In the genomic region with DNA sequence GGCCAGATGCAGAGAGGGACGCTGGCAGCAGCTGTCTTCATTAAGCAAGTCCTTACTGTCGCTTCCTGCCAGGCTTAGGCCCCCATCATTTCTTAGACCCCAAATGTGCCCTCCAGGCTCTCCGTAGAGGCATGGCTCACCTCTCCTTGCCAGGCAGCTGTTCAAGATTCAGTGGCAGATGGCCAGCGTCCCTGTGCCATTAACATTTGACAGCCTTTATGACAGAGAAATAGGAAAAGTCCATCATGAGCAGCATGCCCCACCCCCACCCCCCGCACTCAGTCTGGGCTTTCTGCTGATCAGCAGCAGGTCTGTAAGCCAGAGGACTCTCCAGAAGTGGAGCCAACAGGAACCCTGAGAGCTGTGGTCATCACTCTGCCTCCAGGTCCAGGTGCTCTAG, we compare ENCODE assay signal across 13 mouse cellular contexts.
DNase-seq lines count a peak whose midpoint lies in the region; ATAC-seq and TF ChIP-seq lines count a peak whose summit lies in the region.
"Had no signal": no experiment of that assay in that cellular context is flagged by ENCODE, and none has a peak within 500 bp of the region (broad histone marks: within the 10 kb centered on the region; RNA-seq: fewer than 3 reads in every experiment).

No protein-coding gene starts in this region.

- no peak overlapping the region for H3K9ac ChIP-seq in forebrain, embryonic 16.5 days (replicated peaks; ENCODE audit: low read depth, low read length)
- H3K9ac ChIP-seq in midbrain, embryonic 12.5 days (replicated peaks): no peak overlapping the region
- H3K9ac ChIP-seq: heart, embryonic 12.5 days; liver, embryonic 15.5 days had no signal

- 56% methylated on average over 5 of the region's 5 CpGs for WGBS in forebrain, embryonic 16.5 days
- WGBS in midbrain, embryonic 12.5 days: 84% methylated on average over 5 of the region's 5 CpGs

- no peaks in the 10 kb centered on the region for H3K27me3 ChIP-seq in forebrain, embryonic 16.5 days (replicated peaks; ENCODE audit: control insufficient read depth, insufficient read depth, low read length)
- no peaks in the 10 kb centered on the region for H3K27me3 ChIP-seq in midbrain, embryonic 12.5 days
- H3K27me3 ChIP-seq: heart, embryonic 12.5 days; liver, embryonic 15.5 days had no signal

- H3K9me3 ChIP-seq in forebrain, embryonic 16.5 days (ENCODE audit: control insufficient read depth, low read length): no peaks in the 10 kb centered on the region
- no peaks in the 10 kb centered on the region for H3K9me3 ChIP-seq in midbrain, embryonic 12.5 days
- H3K9me3 ChIP-seq: heart, embryonic 12.5 days; liver, embryonic 15.5 days had no signal

- peaks cover 25% of the 10 kb centered on the region for H3K4me1 ChIP-seq in forebrain, embryonic 16.5 days (replicated peaks; ENCODE audit: control insufficient read depth, insufficient read depth, low read length)
- peaks cover 10% of the 10 kb centered on the region for H3K4me1 ChIP-seq in midbrain, embryonic 12.5 days
- H3K4me1 ChIP-seq: liver, embryonic 15.5 days had no signal

- TF ChIP-seq CTCF in layer of hippocampus, adult 2 months (conservative IDR thresholded peaks at IDR 0.05): no peak

- no peak overlapping the region for H3K4me3 ChIP-seq in layer of hippocampus, adult 2 months
- no peak overlapping the region for H3K4me3 ChIP-seq in forebrain, embryonic 16.5 days (replicated peaks; ENCODE audit: low read length)
- no peak overlapping the region for H3K4me3 ChIP-seq in midbrain, embryonic 12.5 days
- H3K4me3 ChIP-seq: heart, embryonic 12.5 days; liver, embryonic 15.5 days had no signal

- ATAC-seq in forebrain, embryonic 16.5 days: no peak
- ATAC-seq in midbrain, embryonic 12.5 days (ENCODE audit: low FRiP score, low read depth): no peak
- ATAC-seq: CD4-positive, CD25-positive, alpha-beta regulatory T cell, adult 4 months had no signal

- peak overlapping the region; percentile 64; the same call in 1 of the 2 replicates for H3K27ac ChIP-seq in layer of hippocampus, adult 2 months
- 0 out of 2 replicates have a peak overlapping the region, but pooled peaks have one; percentile 32 for H3K27ac ChIP-seq in forebrain, embryonic 16.5 days (ENCODE audit: low read length)
- peak overlapping the region; percentile 54; the same call in 1 of the 2 replicates for H3K27ac ChIP-seq in midbrain, embryonic 12.5 days (replicated peaks)
- H3K27ac ChIP-seq: liver, embryonic 15.5 days had no signal

- H3K36me3 ChIP-seq in forebrain, embryonic 16.5 days (ENCODE audit: control insufficient read depth, insufficient read depth): no peaks in the 10 kb centered on the region
- H3K36me3 ChIP-seq in midbrain, embryonic 12.5 days: no peaks in the 10 kb centered on the region
- H3K36me3 ChIP-seq: heart, embryonic 12.5 days; liver, embryonic 15.5 days had no signal

- H3K4me2 ChIP-seq in forebrain, embryonic 16.5 days (ENCODE audit: low read length): no peak overlapping the region
- H3K4me2 ChIP-seq in midbrain, embryonic 12.5 days (replicated peaks): no peak overlapping the region
- H3K4me2 ChIP-seq: heart, embryonic 12.5 days; liver, embryonic 15.5 days had no signal

- DNase-seq in layer of hippocampus, adult 2 months (ENCODE audit: low spot score in 2 of 2): no peak
- no peak for DNase-seq in layer of hippocampus, adult 9-10 months (ENCODE audit: low spot score)
- peak; percentile 56 for DNase-seq in retina, postnatal 1 day
- DNase-seq in adrenal gland, postnatal 4 days (ENCODE audit: low spot score in 2 of 2): no peak
- DNase-seq in layer of hippocampus, postnatal 36 days: no peak
- DNase-seq: gastrocnemius, postnatal 25 days; layer of hippocampus, adult 9-11 months; right cerebral cortex, postnatal 14 days had no signal
